Mouse (Mus musculus): Measurements from ENCODE around the gene Fkbp7.

DNA sequence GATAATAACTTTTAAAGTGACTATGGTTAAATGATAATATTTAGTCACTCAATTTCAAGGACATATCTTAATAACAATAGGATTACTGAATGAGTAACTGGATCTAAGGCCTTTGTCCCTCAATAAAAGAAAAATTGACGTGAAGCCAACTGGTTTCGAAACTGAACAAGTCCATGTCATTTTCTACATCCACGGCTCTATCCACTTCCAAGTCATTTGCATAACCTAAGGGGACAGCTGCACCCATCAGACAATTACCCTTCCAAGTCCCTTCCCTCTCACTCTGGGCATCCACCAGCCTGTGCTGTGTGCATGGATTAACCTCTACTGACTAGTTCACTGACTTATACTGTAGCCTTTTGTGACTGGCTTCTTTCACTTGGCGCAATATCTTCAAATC, 41.3 kb downstream of the Fkbp7 start:
- TF ChIP-seq CTCF (IDR thresholded peaks at IDR 0.05; ENCODE audit: low read depth, low read length) (no peak), POLR2A (IDR thresholded peaks at IDR 0.05; ENCODE audit: borderline replicate concordance, low read depth, low read length) (no peak)

Data from bone marrow macrophage, adult 2 months (primary cell).